Mouse (Mus musculus) layer of hippocampus, adult 18-20 months (tissue): ENCODE measurements around the gene Sgca. TPM values are rescaled to one million over a fixed set of nuclear protein-coding genes. Genes with fewer than 3 reads are reported as not detected.

ENCODE experiments used
- DNase-seq, 2 experiments: peaks; one replicate each; pipeline ENCODE4 v3.0.0; 2022; ENCODE audit warnings: low spot score in 2 of 2
- total RNA-seq, 2 experiments: library from RNA; stranded (reverse); gene quantifications; 2 replicates each; pipeline ENCODE4 v1.2.3; 2021

Gene Sgca
- total RNA-seq, 2 experiments from 2014 or later = 0.27 TPM; not detected in 1

DNA sequence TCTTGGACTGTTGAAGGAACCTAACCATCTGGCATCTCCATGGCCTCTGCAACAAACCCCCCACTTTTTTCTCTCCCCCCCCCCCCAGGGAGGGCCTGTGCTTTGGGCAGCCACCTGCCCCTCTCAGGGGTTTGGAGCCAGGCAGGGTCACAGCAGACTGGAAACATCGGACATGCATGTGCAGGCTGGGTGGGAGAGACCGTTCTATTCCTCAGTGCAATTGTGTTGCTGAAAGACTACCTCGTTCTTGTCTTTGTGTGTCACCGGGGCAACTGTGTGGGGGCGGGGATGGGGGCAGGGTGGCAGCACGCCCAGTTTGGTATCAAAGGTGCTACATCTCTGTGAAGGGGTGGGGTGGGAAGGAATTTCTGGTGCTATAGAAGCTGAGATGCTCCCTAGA is 24.0 kb downstream of the Sgca start:
- DNase-seq = no peak

DNA sequence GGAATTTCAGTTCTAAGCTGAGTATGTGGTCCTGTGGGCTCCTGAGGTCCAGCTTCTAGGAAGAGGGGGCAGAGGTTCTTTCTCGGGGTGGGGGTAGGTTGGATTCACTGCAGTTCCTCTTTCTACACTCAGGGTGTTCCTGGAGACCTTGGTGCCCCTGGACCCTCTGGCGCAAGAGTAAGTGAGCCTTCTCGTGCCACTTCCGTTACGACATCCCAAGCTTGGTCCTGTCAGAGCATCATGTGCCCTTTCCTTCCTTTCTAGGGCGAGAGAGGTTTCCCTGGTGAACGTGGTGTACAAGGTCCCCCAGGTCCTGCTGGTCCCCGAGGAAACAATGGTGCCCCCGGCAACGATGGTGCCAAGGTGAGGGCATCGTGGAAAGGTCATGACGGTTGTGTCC is 30.9 kb downstream of the Sgca start:
- no peak for DNase-seq

DNA sequence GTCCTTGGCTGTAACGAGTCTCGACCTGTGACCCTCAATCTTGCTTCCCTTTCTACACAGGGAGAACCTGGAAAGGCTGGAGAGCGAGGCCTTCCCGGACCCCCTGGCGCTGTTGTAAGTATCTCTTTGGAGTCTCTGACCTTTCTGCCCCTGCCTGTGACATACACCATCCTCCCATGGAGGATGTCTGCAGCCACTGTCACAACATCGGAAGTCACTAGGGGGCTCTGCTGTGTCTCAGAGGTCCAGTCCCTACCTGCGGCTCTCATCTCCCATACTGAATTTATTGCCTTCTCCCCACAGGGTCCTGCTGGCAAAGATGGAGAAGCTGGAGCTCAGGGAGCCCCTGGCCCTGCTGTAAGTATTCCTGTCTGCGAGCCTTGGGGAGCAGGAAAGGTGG is 31.8 kb downstream of the Sgca start:
- DNase-seq = no peak

DNA sequence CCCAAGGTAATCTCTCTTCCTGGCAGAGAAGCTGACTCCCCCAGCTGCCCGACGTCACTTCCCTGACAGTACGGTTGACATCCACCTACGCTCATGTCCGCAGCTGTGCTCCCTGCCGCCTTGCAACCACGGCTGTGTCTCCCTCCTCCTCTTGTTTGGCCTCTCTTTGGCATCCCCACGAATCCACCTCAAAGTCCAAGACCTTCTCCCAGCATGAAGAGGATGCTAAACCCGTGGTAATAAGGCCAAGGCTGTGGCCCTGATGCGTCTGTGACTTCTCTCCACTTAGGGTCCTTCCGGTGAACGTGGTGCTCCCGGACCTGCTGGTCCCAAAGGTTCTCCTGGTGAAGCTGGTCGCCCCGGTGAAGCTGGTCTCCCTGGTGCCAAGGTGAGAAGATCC is 33.1 kb downstream of the Sgca start:
- no peak for DNase-seq

DNA sequence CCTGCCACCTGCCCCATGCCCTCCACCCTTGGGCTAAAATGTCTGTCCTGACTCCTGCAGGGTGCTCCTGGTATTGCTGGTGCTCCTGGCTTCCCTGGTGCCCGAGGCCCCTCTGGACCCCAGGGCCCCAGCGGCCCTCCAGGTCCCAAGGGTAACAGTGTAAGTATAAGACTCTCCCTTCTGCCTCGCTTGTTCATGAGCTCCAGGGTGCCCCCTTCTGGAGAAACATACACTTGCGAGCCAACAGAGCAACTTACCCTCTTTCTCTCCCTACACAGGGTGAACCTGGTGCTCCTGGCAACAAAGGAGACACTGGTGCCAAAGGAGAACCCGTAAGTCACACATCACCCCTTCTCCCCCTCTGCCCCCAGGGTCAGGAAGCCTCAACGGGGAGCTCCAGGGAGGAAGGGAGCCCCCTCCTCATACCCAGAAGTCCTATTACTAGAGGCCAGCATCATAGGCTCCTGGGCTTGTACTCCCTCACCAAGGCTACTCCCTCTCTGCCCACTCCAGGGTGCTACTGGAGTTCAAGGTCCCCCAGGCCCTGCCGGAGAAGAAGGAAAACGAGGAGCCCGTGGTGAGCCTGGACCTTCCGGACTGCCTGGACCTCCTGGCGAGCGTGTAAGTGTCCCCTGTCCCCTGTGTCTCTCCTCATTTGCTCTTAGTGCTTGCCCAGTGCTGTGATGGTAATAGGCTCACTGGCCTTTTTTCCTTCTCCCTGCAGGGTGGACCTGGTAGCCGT is 33.7 kb downstream of the Sgca start:
- DNase-seq = peak in 1 of 2 experiments; percentile 54

DNA sequence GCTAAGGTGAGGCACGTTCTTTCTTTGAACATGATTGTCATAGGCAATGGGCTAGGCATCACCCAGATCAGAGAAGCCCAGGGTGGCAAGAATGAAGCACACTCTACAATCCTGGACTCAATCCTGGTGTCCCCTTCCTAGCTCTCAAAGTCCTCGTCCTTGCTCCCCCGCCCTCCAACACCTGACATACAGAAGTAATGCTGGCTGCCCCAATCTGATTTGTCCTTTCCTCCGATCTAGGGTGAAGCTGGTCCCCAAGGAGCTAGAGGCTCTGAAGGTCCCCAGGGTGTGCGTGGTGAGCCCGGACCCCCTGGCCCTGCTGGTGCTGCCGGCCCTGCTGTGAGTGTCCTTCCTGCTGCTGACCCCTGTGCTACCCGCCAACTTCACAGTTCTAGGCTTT is 34.4 kb downstream of the Sgca start:
- DNase-seq = no peak

DNA sequence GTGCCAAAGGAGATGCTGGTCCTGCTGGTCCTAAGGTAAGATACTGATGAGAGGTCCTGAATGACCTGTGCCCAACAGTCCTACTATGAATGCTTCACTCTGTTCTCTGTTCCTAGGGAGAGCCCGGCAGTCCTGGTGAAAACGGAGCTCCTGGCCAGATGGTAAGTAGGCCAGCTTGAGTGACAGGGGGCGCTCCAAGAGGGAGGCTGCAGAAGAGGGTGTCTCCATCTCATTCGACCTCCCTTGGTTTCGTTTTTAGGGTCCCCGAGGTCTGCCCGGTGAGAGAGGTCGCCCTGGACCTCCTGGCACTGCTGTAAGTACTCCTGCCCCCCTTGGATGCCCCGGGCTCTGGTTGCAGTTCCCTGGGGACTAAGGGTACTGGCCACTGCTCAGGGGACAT is 35.0 kb downstream of the Sgca start:
- DNase-seq = peak in 1 of 2 experiments; percentile 15

DNA sequence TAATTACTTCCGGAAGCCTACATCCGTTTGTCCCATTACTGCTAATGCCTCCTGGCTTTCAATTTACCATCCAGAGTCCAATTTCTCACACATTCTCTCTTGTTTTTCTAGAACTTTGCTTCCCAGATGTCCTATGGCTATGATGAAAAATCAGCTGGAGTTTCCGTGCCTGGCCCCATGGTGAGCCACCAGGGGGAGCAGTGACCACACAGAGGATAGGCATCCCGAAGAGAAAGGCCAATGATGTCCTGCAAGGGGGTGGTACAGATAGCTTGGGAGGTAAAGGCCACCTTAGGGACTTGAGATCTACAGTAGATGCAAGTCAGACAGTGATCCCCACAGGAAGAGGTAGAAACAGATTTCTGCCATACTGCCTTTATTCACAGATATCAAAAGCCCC is 36.8 kb downstream of the Sgca start:
- peak; percentile 49 to 82 for DNase-seq

DNA sequence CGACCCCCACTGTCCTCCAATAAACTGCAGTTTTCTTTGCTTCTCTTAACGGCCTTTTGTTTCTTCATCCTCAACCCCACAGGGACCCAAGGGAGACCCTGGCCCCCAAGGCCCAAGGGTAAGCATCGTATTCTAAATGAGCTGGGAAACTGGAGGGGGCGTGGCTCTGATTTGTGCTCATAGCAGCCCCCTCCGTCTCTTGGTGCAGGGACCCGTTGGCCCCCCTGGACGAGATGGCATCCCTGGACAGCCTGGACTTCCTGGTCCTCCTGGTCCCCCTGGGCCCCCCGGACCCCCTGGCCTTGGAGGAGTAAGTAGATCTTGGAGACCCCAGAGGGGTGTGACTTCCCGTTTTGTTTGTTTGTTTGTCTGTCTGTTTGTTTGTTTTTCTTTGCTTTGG is 37.8 kb downstream of the Sgca start:
- no peak for DNase-seq

DNA sequence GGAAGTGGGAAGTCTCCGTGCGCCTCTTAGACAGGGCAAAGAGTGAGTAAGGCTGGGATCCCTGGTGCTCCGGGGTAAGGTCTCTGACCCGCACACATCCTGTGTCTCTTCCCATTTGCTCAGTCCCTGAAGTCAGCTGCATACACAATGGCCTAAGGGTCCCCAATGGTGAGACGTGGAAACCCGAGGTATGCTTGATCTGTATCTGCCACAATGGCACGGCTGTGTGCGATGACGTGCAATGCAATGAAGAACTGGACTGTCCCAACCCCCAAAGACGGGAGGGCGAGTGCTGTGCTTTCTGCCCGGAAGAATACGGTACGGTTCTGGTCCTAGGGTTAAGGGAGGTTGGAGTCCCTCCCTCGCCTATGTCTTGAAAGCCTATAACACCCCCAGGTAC is 38.3 kb downstream of the Sgca start:
- DNase-seq = no peak

DNA sequence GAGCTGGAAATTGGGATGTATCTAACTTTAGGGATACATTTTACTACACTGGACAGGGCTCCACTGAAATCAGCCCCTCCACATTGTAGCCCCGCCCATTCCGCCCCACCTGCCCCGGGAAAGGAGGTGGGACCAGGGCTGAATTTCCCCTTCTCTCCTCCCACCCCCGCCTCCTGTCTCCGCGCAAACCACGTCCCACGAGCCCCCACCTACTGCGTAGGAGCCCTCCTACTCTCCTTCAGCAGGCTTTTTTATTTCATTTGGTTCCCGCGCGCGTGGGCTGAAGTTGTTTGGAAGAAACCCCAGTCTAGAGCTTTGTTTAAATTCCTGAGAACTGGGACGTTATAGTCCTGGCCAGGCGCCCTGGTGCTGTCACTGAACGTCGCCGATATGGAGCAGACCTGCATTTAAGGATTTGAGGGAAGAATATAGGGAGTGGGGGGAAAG is 38.8 kb downstream of the Sgca start:
- peak; percentile 47 to 73 for DNase-seq

DNA sequence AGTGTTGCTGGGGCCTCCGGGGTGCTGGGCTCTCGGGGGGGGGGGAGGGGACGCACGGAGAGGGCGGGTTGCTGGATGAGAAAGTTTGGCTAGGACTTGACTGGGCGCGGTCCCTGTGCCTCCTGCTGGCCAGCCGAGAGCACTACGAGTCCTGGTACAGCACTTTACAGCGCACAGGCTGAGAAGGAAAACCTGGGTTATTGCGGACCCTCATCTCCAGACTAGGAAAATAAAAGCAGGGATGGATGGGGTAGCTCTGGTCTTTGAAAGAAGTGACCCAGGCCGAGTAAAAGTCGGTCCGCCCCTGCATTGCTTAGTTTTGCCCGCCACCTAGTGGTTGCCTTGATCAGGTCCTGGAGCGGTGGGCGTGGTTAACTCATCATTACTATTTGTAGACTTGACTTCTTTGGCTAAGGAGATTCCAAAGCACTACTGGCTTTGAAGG is 39.3 kb downstream of the Sgca start:
- peak; percentile 70 to 91 for DNase-seq

DNA sequence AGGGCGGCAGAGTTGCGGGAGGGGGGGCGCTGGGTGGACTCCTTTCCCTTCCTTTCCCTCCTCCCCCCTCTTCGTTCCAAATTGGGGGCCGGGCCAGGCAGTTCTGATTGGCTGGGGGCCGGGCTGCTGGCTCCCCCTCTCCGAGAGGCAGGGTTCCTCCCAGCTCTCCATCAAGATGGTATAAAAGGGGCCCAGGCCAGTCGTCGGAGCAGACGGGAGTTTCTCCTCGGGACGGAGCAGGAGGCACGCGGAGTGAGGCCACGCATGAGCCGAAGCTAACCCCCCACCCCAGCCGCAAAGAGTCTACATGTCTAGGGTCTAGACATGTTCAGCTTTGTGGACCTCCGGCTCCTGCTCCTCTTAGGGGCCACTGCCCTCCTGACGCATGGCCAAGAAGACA is 40.1 kb downstream of the Sgca start, which contains the start of gene Col1a1:
Gene Col1a1, plus strand, starts transcription at position 180 of the 400 bp plus-strand sequence.
- no peak for DNase-seq

DNA sequence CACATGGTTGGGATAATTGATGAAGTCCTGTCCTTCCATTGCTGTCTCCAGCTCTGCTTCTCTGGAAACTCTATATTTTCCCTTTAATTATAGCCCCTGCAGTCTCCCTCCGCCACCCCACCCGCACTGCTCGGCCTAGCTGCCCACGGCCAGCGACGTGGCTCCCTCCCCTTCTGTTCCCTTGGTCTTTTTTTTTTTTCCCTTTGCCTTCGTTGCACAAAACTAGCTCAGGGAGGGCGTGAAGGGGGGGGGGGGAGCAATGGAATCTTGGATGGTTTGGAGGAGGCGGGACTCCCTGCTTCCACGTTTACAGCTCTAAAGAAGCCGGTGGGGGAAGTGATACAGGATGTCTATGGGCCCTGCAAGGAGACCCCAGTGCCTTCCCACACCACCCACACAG is 41.6 kb downstream of the Sgca start:
- DNase-seq = no peak

DNA sequence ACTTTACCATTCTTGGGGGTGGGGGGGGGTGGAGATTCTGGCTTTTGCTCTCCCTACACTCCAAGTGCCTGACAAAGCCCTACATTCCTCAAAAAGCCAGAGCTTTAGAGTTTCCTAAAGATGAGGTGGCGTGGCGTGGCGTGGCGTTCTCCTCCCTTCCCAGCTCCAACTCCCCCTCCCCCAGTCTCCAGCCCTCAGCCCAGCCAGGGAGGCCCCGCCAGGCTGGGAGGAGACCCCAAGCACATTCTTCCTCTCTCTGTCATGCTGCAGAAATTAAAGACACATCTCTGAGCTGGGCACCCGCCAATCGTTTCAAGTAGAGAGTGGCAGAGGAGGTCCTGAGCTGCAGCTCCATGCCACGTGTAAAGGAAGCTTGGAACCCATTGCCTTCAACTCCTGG is 42.5 kb downstream of the Sgca start:
- no peak for DNase-seq

DNA sequence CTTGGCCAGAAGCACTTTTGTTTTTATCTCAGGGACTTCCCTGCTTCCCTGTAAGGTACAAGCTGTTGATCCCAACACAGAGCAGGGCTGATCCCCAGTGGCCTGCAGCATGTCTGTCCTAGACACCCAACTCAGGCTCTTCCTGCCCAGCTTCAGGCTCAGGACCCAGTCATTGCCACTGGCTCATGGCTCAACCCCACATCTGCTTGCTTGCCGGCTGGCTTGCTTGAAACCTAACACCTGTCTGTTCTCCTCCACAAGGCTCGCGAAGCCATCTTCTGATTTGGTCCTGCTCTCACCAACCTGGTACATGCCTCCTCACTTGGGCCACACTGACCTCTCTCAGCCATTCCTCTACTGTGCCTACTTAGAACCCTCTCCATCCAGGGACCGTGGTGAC is 46.0 kb downstream of the Sgca start:
- DNase-seq = no peak

DNA sequence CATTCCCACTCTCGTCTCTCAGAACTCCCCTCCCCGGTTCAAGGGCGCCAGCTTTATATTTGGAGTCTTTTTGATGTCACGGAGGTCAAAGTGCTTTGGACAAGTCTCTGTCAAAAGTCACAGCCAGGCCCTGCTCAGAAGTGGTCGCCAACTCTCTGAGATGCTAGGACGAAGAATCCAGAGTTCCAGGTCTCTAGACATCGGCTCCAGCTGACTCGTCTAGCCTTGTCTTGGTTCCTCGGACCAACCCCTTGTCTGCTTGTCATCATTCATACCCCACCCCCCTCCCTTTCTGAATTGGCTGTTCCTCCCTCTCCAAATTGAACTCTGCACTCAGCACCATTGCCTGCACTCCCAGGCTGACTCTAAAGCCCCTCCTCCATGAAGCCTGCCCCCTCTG is 46.5 kb downstream of the Sgca start:
- DNase-seq = no peak

DNA sequence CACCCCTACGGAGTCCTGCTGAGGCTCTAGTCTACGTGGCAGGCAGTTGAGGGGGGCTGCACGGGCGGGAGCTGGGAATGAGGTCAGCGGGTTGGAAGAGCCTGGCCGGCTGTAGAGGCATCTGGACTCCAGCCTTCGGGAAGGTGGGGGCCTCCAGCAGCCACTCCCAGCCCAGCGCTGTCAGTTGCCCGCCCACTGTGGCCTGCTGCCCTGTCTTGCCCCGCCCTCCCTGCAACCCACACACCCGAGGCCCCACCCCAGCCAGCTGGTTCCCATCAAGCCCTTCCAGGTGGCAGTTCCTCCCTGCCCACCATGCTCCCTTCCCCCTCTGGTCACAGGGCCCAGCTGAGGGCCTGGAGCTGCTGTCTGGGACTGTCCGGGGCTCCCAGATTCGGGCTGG is 47.3 kb downstream of the Sgca start:
- peak in 1 of 2 experiments; percentile 39 for DNase-seq

DNA sequence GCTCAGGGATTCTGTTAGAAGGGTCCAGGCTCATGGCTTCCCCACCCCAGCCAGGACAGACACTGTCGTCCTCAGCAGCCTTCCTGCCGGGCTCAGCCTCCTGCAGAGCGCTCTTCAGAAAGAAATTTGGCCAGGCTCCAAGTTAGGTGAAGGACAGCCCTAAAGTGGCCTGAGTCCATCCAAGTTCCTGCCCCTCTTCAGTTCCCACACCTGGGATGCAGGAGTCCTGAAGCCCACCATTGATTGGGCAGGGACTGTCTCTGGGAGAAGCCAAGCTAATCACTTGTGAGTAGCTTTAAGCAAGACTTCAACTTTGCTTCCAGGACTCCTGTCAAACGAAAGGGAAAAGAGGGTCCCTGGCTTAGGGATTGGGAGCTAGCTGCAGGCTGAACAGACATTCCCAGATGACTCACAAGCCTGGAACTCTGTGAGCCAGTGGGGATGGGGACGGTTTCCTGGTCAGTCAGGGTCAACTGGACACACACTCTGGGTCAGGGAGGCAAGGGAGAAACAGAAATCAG is 48.3 kb downstream of the Sgca start:
- no peak for DNase-seq

DNA sequence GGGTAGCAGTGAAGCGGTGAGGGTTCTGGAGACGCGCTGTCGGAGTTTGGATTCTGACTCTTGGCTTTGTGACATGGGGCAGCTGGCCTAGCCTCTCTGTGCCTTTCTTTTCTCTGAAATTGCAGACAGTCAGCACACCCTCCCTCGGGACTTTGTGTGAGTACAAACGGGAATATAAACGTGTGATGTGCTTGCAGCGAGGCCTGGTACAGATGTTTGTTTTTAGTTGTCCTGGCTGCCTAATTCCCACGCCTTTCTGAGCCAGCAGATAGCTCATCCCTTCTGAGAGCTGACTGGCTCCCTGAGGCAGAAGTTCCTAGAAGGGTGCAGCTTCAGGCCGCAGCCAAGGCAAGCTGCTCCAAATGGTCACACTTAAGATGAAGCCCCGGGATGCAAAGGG is 49.7 kb downstream of the Sgca start:
- no peak for DNase-seq

DNA sequence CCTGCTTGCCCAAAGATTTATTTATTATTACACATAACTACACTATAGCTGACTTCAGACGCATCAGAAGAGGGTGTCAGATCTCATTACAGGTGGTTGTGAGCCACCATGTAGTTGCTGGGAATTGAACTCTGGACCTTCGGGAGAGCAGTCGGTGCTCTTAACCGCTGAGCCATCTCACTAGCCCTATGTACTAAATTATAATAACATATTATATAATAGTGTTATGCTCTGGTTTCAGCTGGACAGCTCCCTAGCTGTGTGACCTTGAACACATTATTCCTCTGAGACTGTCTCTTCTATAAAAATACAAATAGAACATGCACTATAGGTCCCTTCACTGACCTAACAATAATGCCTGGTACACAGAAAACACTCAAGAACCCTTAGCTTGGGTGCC is 51.1 kb downstream of the Sgca start:
- DNase-seq = no peak

DNA sequence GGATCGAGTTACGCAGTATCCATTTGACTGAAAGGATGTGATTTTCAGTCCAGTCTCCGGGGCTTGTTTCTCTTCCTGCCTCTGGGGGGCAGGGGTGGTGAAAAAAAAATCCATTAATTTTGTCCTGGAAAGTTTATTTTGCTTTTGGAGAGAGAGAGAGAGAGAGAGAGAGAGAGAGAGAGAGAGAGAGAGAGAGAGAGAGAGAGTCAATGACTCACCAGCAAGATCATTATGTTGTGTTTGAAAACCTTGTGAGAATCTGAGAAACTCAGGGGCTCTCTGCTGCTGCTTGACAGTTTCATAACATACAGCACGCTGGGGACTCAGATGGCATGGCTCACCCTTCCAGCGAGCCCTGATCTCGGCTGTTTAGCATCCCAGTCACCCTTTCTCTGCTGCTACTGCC is 55.1 kb downstream of the Sgca start:
- DNase-seq = no peak

DNA sequence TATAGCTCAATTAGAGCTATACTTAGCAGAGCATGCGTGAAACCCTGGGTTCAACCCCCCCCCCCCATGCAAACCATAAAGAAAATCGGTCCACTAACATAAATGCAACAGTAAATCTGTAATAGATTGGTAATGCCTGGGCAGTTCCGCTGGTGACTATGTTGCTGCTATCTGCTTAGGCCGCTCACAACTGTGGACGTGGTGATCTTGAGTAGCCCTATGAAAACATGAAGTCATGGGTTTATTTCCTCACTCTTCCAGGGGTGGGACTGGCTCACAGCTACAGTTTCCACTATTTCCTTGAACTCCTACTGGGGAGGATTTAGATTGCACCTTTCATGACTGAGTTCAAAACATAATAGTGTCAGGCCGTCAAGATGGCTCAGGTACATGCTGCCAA is 58.4 kb downstream of the Sgca start:
- DNase-seq = no peak
